Mouse (Mus musculus) MEL (cell line): Measurements from ENCODE around the gene Naa10. TPM values are rescaled to one million over a fixed set of nuclear protein-coding genes. Genes with fewer than 3 reads are reported as not detected.

ENCODE experiments used
- DNase-seq: peaks from one replicate; pipeline ENCODE4 v3.0.0; 2011; ENCODE audit warnings: low read depth, low spot score
- H3K27ac ChIP-seq: 2 replicates; pipeline ENCODE4 v1.5.1; 2012; ENCODE audit warnings: low read depth, mild to moderate bottlenecking, control low read depth, low read length, moderate library complexity; ENCODE audit not compliant: control insufficient read depth
- H3K27me3 ChIP-seq, 2 experiments: fragments of 150-350 bp in 1 of 2; sonication (generic) in 1 of 2; 2 replicates each; pipeline ENCODE4 v1.6.1; 2012; ENCODE audit warnings: low read length in 2 of 2, mild to moderate bottlenecking in 2 of 2, improper control_type of control experiment in 1 of 2, moderate library complexity in 1 of 2; ENCODE audit not compliant: insufficient read depth in 2 of 2, control insufficient read depth in 1 of 2
- H3K36me3 ChIP-seq, 2 experiments: 2 replicates each; pipeline ENCODE4 v1.6.1; 2012 to 2014; ENCODE audit warnings: low read length in 2 of 2, improper control_type of control experiment in 1 of 2, inconsistent platforms in 1 of 2, mild to moderate bottlenecking in 1 of 2; ENCODE audit not compliant: insufficient read depth in 2 of 2, control insufficient read depth in 1 of 2
- H3K4me1 ChIP-seq, 2 experiments: fragments of 150-350 bp in 1 of 2; sonication (generic) in 1 of 2; 2 replicates each; pipeline ENCODE4 v1.6.1; 2012; ENCODE audit warnings: low read length in 2 of 2, improper control_type of control experiment in 1 of 2, mild to moderate bottlenecking in 1 of 2; ENCODE audit not compliant: insufficient read depth in 2 of 2, control insufficient read depth in 1 of 2
- H3K4me3 ChIP-seq, 2 experiments: fragments of 150-350 bp in 1 of 2; sonication (generic) in 1 of 2; 2 replicates each; pipeline ENCODE4 v1.5.1; 2012; ENCODE audit warnings: low read depth in 2 of 2, low read length in 2 of 2, mild to moderate bottlenecking in 2 of 2, moderate library complexity in 2 of 2, control low read depth in 1 of 2, improper control_type of control experiment in 1 of 2; ENCODE audit not compliant: control insufficient read depth in 1 of 2, insufficient read depth in 1 of 2
- H3K79me2 ChIP-seq: 2 replicates; pipeline ENCODE4 v1.6.1; 2012; ENCODE audit warnings: mild to moderate bottlenecking, low read length, moderate library complexity; ENCODE audit not compliant: control insufficient read depth, poor library complexity, insufficient read depth
- H3K9ac ChIP-seq: 2 replicates; pipeline ENCODE4 v1.6.1; 2012; ENCODE audit warnings: low read depth, mild to moderate bottlenecking, control low read depth, low read length, moderate library complexity; ENCODE audit not compliant: control insufficient read depth, poor library complexity, severe bottlenecking
- H3K9me3 ChIP-seq: fragments of 150-350 bp; sonication (generic); replicated peaks from 2 replicates; pipeline ENCODE4 v1.6.1; 2012; ENCODE audit warnings: mild to moderate bottlenecking, low read length, improper control_type of control experiment, moderate library complexity; ENCODE audit not compliant: insufficient read depth
- CHD1 ChIP-seq: IDR thresholded peaks from 2 replicates; pipeline ENCODE4 v1.6.1; 2012; ENCODE audit warnings: low read depth, mild to moderate bottlenecking, inconsistent platforms, low read length, improper control_type of control experiment
- CHD2 ChIP-seq: IDR thresholded peaks from 2 replicates; pipeline ENCODE4 v1.6.1; 2011; ENCODE audit warnings: low read length, improper control_type of control experiment
- ELF1 ChIP-seq: IDR thresholded peaks from 2 replicates; pipeline ENCODE4 v1.6.1; 2014; ENCODE audit warnings: low read depth, mild to moderate bottlenecking, inconsistent platforms, low read length, improper control_type of control experiment, moderate library complexity
- ETS1 ChIP-seq: IDR thresholded peaks from 2 replicates; pipeline ENCODE4 v1.6.1; 2012; ENCODE audit warnings: low read depth, mild to moderate bottlenecking, inconsistent platforms, low read length, improper control_type of control experiment, moderate library complexity
- GABPA ChIP-seq: IDR thresholded peaks from 2 replicates; pipeline ENCODE4 v1.6.1; 2012; ENCODE audit warnings: low read depth, mild to moderate bottlenecking, inconsistent platforms, low read length, improper control_type of control experiment, moderate library complexity
- GATA1 ChIP-seq: IDR thresholded peaks from 2 replicates; pipeline ENCODE4 v1.6.1; 2011; ENCODE audit warnings: low read depth, low read length, improper control_type of control experiment
- HCFC1 ChIP-seq: IDR thresholded peaks from 2 replicates; pipeline ENCODE4 v1.6.1; 2012; ENCODE audit warnings: low read depth, mild to moderate bottlenecking, inconsistent platforms, low read length, improper control_type of control experiment, moderate library complexity
- JUND ChIP-seq: IDR thresholded peaks from 2 replicates; pipeline ENCODE4 v1.6.1; 2011; ENCODE audit warnings: low read depth, mild to moderate bottlenecking, improper control_type of control experiment, low read length
- MAX ChIP-seq: IDR thresholded peaks from 2 replicates; pipeline ENCODE4 v1.6.1; 2011; ENCODE audit warnings: low read length, improper control_type of control experiment
- MYB ChIP-seq: IDR thresholded peaks from 2 replicates; pipeline ENCODE4 v1.6.1; 2011; ENCODE audit warnings: mild to moderate bottlenecking, low read depth, low read length, improper control_type of control experiment
- MYC ChIP-seq: IDR thresholded peaks from 2 replicates; pipeline ENCODE4 v1.6.1; 2011; ENCODE audit warnings: low read depth, mild to moderate bottlenecking, low read length, improper control_type of control experiment, moderate library complexity
- NELFE ChIP-seq: IDR thresholded peaks from 2 replicates; pipeline ENCODE4 v1.6.1; 2011; ENCODE audit warnings: low read depth, low read length, improper control_type of control experiment
- NRF1 ChIP-seq: IDR thresholded peaks from 2 replicates; pipeline ENCODE4 v1.6.1; 2014; ENCODE audit warnings: low read depth, mild to moderate bottlenecking, inconsistent platforms, low read length, improper control_type of control experiment, moderate library complexity; ENCODE audit not compliant: poor library complexity, insufficient read depth, severe bottlenecking
- POLR2A ChIP-seq, 2 experiments: IDR thresholded peaks; 2 replicates each; pipeline ENCODE4 v1.6.1; 2011 to 2012; ENCODE audit warnings: low read length in 2 of 2, mild to moderate bottlenecking in 2 of 2, control low read depth in 1 of 2, improper control_type of control experiment in 1 of 2, low read depth in 1 of 2, moderate library complexity in 1 of 2; ENCODE audit not compliant: control insufficient read depth in 1 of 2, insufficient read depth in 1 of 2, poor library complexity in 1 of 2
- POLR2AphosphoS2 ChIP-seq: IDR thresholded peaks from 2 replicates; pipeline ENCODE4 v1.6.1; 2011; ENCODE audit warnings: low read length, improper control_type of control experiment
- RAD21 ChIP-seq: IDR thresholded peaks from 2 replicates; pipeline ENCODE4 v1.6.1; 2011; ENCODE audit warnings: mild to moderate bottlenecking, low read depth, low read length, improper control_type of control experiment
- SIN3A ChIP-seq: IDR thresholded peaks from 2 replicates; pipeline ENCODE4 v1.6.1; 2012; ENCODE audit warnings: low read length, improper control_type of control experiment, inconsistent platforms
- SMC3 ChIP-seq: IDR thresholded peaks from 2 replicates; pipeline ENCODE4 v1.6.1; 2011; ENCODE audit warnings: low read depth, low read length, improper control_type of control experiment
- TAL1 ChIP-seq: IDR thresholded peaks from 2 replicates; pipeline ENCODE4 v1.6.1; 2012; ENCODE audit warnings: mild to moderate bottlenecking, inconsistent platforms, low read length, moderate library complexity, mixed read lengths
- USF2 ChIP-seq, 2 experiments: IDR thresholded peaks; 2 replicates each; pipeline ENCODE4 v1.6.1; 2011 to 2012; ENCODE audit warnings: improper control_type of control experiment in 2 of 2, low read length in 2 of 2, borderline replicate concordance in 1 of 2, inconsistent platforms in 1 of 2, low read depth in 1 of 2, mild to moderate bottlenecking in 1 of 2; ENCODE audit not compliant: insufficient read depth in 1 of 2
- polyA plus RNA-seq, 2 experiments: library from polyadenylated mRNA; stranded (reverse) in 1 of 2; unstranded in 1 of 2; fragments of >175 nt in 1 of 2; fragments of >200 nt in 1 of 2; gene quantifications; 2 replicates each; pipeline versions ENCODE4 v1.2.1 to v1.2.4; 2012; ENCODE audit warnings: low replicate concordance in 2 of 2, low read depth in 1 of 2; ENCODE audit not compliant: insufficient read length in 2 of 2, insufficient read depth in 1 of 2, missing spikeins in 1 of 2
- total RNA-seq: library from RNA; depleted of rRNA; stranded (reverse); fragments of 300-350 nt; gene quantifications from 2 replicates; pipeline ENCODE4 v1.2.3, GENCODE M21; 2012

The Naa10 gene
- total and polyA plus RNA-seq, 3 experiments: 174 to 417 (median 253) TPM

DNA sequence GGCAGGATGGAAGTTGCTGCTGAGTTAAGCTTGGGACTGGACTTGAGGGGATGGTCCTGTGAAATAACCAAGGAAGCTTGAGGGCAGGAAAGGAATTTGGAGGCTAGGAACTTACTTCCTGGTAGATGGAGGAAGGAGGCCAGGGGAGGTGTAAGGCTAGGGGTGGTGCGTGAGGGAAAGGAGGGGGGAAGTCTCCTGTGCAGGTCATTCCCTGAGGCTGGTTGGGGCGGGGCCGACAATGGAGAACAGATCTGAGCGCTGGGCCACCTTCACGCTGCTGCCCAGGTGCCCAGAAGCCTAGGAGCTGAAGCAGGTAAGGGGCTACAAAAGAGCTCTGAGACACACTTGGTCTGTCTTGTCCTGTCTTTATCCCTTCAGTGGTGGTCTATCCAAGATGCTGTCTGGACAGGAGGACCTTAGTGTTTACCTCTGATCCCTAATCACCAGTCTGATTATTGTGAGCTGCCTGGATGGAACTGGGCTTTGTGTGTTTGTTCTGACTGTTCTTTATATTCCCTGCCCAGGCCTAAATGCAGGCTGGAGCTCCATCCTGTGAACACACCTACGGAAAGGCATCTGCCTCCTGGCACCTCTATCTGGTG, 30.1 kb downstream of the Naa10 start, which contains the start of gene Avpr2:
Gene Avpr2, plus strand, starts transcription at position 552 of the 602 bp plus-strand sequence.
- no peaks in the 10 kb centered on the region for H3K79me2 ChIP-seq
- no peaks in the 10 kb centered on the region for H3K4me1 ChIP-seq

DNA sequence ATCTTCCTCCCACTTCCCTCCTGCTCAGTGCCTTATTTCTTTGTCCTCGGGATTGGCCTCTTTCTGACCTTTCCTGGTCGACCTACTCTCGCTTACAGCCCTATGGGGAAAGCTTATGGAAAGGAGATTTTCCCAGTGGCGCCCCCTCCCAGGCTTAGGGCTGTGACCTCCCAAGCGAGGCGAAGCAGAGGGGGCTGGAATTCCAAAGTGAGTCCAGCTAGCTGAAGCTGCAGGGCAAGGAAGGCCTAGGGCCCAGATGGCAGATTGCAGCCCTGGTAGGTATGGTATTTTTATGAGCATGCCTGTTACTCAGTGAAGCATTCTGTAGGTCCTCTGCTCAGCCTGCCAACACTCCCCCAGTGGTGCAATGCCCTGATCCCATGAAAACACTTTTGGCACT, 40.3 kb downstream of the Naa10 start:
- H3K36me3 ChIP-seq: peaks cover 0 to 2% of the 10 kb centered on the region in 2 experiments; a peak in 2 of 4 replicates
- DNase-seq: no peak
- no peaks in the 10 kb centered on the region for H3K9me3 ChIP-seq
- no peak overlapping the region for H3K9ac ChIP-seq
- no peaks in the 10 kb centered on the region for H3K27me3 ChIP-seq
- no peak for TF ChIP-seq USF2 (IDR thresholded peaks at IDR 0.05; ENCODE audit: borderline replicate concordance in 1 of 2, insufficient read depth in 1 of 2, low read depth in 1 of 2, low read length in 2 of 2)
- no peak for TF ChIP-seq JUND
- TF ChIP-seq CHD2: no peak
- TF ChIP-seq MYB: no peak
- H3K4me3 ChIP-seq: no peak overlapping the region
- no peak overlapping the region for H3K27ac ChIP-seq
- H3K4me1 ChIP-seq: peaks cover 4 to 21% of the 10 kb centered on the region in 2 experiments; a peak in 3 of 4 replicates
- H3K79me2 ChIP-seq: no peaks in the 10 kb centered on the region

More for the DNA sequence above, 30.1 kb downstream of the Naa10 start, which contains the start of gene Avpr2:
- H3K27me3 ChIP-seq: no peaks in the 10 kb centered on the region
- TF ChIP-seq SMC3 (no peak), MAX (no peak), RAD21 (no peak), TAL1 (no peak), SIN3A (no peak), MYB (no peak), CHD2 (no peak)
- TF ChIP-seq, all 39 proteins: peak for 0
- no peak for DNase-seq
- no peaks in the 10 kb centered on the region for H3K9me3 ChIP-seq
- no peaks in the 10 kb centered on the region for H3K36me3 ChIP-seq
- no peak within 1 kb of the TSS for H3K9ac ChIP-seq
- H3K4me3 ChIP-seq: no peak within 1 kb of the TSS
- H3K27ac ChIP-seq: no peak within 1 kb of the TSS

DNA sequence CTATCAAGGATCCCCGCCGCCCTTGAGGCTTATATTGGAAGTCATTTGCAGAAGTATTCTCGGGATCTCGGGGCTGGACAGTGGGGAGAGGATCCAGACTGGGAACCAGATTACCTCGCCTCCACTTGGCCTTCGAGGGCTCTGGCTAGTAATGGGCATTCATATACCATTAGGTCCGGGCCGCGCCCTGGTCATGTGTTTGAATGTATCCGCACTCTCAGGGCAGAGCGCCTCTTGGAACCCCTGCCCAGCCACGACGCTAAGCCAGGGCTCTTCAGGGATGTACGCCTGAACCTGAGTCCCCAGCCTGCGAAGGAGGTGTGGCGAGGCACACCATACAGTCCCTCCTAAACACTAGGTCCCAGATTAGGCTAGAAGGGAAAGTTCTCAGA, 40.7 kb downstream of the Naa10 start:
- TF ChIP-seq HCFC1: no peak
- no peak for TF ChIP-seq RAD21
- TF ChIP-seq SIN3A: no peak
- TF ChIP-seq ETS1: no peak
- no peak for TF ChIP-seq ELF1
- TF ChIP-seq GATA1: no peak
- TF ChIP-seq CHD1: no peak
- TF ChIP-seq JUND: no peak
- no peak for TF ChIP-seq POLR2AphosphoS2
- TF ChIP-seq NRF1: no peak
- no peak for TF ChIP-seq POLR2A (IDR thresholded peaks at IDR 0.05; ENCODE audit: control insufficient read depth in 1 of 2, insufficient read depth in 1 of 2, low read depth in 1 of 2, low read length in 2 of 2, poor library complexity in 1 of 2)
- TF ChIP-seq GABPA: no peak
- no peak for TF ChIP-seq NELFE
- no peak for TF ChIP-seq MYC
- DNase-seq: no peak

More for the DNA sequence above, 40.7 kb downstream of the Naa10 start:
- Histone ChIP-seq H3K27ac (no peak overlapping the region), H3K27me3 (no peaks in the 10 kb centered on the region), H3K4me1 (peaks cover 4 to 24% of the 10 kb centered on the region in 2 experiments; a peak in 3 of 4 replicates), H3K9ac (no peak overlapping the region), H3K4me3 (peak overlapping the region; percentile 11 to 25; a peak in 2 of 4 replicates), H3K79me2 (no peaks in the 10 kb centered on the region), H3K9me3 (no peaks in the 10 kb centered on the region), H3K36me3 (peaks cover 0 to 2% of the 10 kb centered on the region in 2 experiments; a peak in 2 of 4 replicates)
